Mouse (Mus musculus) layer of hippocampus, adult 11-12 months (tissue): ENCODE data around the gene Smg6.

Source experiments
- DNase-seq: peaks from one replicate; pipeline ENCODE4 v3.0.0; 2022; ENCODE audit warnings: low spot score

The Smg6 gene

DNA sequence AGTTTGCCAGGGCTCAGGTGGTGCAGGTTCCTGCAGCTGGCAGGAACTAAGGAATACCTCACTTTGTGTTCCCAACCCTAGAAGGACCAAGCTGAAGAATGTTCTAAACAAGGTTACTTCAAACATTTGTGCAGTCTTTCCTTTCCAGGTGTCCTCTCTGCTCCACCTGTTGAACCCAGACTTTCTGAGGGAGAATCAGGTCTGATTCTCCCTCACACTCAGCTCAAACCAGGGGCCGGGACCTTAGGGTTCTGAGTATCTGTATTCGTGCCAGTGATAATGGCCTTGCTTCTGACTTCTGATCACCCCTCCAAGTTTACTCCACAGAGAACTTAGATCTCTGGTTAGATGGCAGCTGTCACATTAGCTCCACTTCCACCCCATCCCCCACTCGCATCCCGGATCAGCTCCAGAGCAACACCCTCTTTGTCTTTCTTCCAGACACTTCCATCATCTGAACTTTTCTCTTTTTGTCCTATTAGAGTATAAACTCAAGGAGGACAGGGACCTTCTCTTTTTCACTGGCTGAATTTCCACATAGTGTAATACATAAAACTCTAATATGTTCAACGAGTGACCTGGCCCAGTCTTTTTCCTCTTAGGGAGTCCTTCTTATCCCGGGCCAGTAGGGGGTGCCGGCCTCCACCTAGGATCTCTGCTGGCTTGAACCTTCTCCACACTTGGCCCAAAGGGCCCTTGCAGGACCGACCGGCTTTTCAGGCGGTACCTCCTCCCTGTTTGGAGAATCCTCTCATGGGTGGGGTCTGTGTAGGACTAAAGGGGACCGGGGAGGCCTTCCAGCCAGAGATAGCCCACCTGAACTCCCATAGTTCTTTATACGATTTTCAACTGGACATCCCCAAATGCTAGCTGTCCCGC, 267.0 kb downstream of the Smg6 start:
- peak; percentile 78 for DNase-seq

- DNase-seq, result peak; percentile 70
Observed at GRCm38 (mm10) chr11:75193256-75194071, 267.8 kb downstream of the Smg6 start, which contains the start of gene Rtn4rl1. TSS of gene Rtn4rl1 (plus strand) at chr11:75193783.

DNA sequence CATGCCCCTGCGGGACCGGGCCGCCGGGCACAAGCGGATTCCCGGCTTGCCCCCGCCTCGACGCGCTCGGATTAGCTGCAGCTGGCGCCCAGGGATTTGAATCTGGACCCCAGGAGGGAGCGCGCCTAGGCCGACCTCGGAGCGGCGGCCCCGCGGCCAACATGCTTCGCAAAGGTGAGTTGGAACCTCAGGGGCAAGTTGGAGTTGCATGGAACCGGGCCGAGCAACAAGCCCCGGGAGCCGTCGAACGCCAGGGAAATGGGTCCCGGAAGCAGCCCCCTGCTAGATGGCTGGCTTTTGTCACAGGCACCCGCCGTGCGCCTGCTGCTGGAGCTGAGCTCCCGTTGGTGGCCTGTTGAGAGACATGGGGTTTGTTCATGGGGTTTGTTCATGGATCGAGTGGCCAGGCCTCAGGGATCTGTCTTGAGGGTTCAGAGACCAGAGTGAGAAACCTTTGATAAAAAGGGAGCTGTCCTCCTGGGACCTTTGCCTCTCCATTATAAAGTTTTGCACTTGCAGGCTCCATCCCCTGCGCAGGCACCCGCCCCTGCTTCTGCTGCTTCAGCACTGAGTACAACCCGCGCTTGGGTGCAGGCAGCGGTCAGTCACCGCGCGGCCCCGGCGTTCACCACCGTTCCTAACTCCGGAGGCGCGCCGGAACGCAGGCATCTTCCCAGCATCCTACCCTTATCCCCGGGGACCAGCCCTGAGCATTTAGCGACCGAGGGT, 268.7 kb downstream of the Smg6 start:
- DNase-seq, result no peak

GRCm38 (mm10) chr11:75194850-75195461, 269.3 kb downstream of the Smg6 start:
- DNase-seq, result no peak

- DNase-seq, result no peak
Observed at GRCm38 (mm10) chr11:75196131-75196530, 270.5 kb downstream of the Smg6 start.

GRCm38 (mm10) chr11:75197956-75198355, 272.3 kb downstream of the Smg6 start:
- DNase-seq, result no peak

DNA sequence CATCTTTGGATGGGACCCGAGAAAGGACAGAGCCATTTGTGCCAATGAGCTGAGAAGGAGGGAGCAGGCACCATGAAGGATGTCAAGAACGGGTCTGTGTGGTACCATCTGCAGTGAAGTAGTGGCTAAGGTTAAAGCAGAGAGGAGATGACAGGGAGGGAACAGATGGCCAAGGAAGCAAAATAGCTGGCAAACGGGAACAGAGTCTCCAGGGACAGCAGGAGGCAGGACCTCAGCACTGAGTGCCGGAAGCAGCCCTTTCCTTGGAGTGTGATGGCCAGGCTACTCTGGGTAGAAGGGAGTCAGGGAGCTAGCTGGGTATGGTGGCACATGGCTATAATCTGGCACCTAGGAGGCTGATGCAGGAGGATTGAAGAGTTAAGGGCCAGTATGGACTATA, 273.2 kb downstream of the Smg6 start:
- no peak for DNase-seq

- DNase-seq, result no peak
Observed at GRCm38 (mm10) chr11:75199951-75200350, 274.3 kb downstream of the Smg6 start.

DNA sequence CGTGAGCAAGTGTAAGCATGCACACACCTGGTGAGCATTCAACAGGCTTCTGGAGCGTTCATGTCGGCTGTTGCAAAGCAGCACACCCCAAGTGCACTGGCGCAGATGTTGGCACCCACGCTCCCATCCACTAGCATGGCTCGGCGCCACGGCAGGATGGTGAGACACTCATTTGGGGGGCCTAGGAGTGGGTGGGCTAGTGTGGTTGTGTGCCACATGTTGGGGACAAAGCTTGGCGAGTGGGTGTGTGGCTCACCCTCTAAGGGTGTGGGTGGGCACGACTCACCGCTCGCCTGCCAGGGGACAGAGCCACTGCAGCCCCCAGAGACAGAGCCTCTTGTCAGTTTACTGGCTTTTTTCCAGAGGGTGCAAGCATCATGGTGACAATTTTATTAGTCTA, 275.3 kb downstream of the Smg6 start:
- peak; percentile 69 for DNase-seq

DNA sequence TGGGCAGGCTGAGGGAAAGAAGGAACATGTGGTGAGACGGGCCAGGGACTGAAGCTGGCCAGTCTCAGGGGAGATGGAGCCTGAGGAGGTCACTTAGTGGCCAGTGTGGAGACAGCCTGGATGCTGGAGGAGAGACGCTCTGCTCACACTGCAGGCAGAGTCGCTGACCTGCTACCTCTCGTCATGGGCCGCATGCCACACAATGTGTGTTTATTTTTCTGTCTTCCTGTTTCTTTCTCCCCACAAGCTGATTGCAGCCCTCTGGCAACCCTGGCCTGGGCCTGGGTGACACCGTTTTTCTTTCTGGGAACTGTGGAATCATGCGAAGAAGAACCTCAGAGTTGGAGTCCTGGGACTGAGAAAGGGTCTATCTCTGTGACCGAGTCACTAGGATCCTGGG, 276.1 kb downstream of the Smg6 start:
- DNase-seq, result no peak

DNA sequence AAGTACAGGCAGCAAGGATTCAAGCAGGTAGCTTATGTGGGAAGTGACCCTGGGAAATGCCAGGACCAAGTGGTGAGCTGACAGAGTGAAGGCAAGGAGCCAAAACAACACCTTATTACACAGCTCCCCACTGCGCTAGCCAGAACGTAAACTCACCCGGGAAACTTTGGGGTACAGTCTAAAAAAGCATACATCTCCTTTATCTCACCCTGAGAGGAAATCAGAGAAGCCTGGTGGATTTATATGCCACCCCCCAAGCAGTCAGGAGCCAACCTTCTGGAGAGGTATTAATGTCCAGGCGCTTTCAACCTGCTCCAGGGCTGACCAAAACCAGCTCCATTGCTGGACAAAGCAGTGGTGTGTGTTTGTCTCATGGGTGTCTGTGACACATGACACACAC, 278.3 kb downstream of the Smg6 start:
- no peak for DNase-seq

DNA sequence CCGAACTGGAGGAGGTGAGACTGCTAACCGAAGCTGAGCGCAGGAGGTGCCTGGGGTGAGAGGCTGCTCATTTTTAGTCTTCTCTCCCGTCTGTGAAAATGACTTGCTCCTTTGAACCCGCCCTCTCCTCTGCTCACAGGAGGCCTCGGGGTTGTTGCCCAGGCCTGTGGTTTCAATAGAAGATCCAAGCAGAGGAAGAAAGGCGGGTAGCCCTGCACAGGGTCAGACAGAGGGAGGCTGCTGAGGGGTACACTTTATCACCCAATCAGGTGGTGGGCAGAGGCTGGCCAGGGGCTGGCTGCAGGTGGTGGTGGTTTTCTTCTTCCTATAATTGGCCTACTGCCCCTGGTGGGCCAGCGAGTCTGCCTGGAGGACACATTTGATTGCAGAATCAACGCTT, 278.8 kb downstream of the Smg6 start:
- DNase-seq, result no peak

GRCm38 (mm10) chr11:75206347-75206746, 280.7 kb downstream of the Smg6 start:
- no peak for DNase-seq

- DNase-seq, result peak; percentile 47
Observed at GRCm38 (mm10) chr11:75209363-75209762, 283.7 kb downstream of the Smg6 start.

GRCm38 (mm10) chr11:75210093-75210492, 284.5 kb downstream of the Smg6 start:
- no peak for DNase-seq

DNA sequence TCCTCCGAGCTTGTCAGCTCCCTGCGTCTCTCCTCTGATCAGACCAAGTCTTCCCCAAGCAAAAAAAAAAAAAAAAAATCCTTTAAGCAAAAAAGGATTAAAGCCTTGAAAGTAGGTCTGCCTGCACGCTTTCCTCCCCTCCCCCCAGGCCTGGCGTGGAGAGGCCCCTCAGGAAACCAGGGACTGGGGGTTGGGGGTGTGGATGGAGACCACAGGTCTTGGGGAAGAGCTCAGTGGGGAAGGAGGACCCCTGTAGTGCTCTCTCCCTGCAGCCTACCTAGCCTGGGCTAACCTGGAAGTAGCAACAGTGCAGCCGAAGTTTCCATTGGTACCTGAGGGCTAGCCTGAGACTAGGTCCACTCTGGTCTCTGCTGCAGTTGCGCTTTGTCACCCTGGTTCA, 285.1 kb downstream of the Smg6 start:
- no peak for DNase-seq

DNA sequence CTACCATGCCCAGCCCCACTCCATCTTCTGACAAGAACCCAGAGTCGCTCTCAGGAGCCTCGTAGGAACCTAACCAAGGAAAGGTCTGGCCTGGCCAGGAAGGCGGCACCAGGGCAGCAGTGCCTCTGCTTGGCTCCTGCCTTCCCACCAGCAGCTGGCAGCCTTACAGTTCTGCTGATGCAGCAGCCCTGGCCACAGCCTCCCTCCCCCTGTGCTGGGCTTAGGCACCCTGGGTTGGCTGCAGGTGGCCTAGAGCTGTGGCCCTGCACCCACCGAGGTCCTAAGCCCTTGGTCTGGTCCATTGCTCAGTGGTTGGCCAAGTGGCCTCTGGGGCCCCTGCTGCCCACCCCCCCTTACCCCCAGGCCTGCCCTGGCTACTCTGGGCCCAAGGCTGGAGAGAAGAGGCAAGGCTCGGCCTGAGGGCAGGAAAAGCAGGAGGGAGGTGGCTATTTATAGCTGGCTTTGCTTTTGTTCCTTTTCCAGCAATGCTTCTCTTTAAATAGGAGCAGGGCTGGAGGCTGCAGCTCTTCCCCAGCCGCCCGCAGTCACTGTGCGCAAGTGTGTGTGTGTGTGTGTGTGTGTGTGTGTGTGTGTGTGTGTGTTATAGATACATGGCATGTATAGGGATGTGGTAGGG, 286.5 kb downstream of the Smg6 start:
- peak; percentile 44 for DNase-seq

DNA sequence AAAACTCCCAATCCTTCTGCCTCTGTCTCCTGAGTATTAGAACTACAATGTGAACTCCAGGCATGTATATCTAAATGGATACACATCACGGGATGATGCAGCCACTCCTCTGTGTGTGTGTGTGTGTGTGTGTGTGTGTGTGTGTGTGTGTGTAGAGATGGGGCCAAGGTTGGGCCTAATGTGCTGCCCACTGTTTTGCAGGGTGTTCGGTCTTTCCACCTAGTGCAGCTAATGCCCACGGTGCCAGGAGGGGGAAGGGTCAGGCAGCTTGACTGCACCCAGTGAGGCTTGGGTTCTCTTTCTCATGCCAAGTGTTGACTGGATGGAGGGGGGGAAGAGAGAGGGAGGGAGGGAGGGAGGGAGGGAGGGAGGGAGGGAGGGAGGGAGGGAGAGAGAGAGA, 287.3 kb downstream of the Smg6 start:
- no peak for DNase-seq

DNA sequence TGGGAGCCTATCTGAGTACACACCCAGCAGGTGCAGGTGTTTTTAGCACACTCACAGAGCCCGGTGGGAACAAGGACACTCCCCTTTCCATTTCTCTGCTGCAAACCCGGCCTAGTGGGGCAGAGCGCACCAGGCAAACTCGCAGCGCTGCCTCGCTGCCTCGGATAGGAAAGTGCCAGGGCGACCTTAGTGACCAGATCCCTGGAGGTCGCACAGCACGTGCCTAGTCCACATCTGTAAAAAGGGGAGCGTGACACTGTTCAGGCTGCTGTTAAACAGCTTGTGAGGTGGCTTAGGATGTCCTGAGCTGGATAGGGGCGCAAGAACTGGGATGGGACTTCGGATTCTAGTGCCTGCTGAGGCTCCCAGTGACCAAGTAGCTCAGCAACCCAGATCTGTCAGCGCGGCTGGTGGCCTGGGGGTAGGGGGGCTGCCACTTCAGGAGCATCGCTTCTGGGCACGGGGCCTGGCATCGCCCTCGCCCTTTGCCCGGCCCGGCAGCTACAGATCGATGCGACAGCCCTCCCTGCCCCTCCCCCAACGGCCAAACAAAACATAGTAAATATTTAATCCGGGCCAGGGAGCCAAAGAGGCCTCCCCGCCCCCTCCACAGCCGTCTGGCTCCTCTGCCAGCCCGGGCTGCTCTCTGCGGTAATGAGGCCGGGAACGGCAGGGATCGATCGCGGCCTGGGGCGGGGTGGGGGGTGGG, 287.9 kb downstream of the Smg6 start:
- no peak for DNase-seq
